Mouse (Mus musculus): ENCODE results near the gene Slc4a7. TPM values are rescaled to one million over a fixed set of nuclear protein-coding genes. Genes with fewer than 3 reads are reported as not detected.
"Not testable (repeated sequence)": the region's sequence is repeated elsewhere in the genome, so short reads cannot be mapped to it uniquely, and the experiment has no call there.

Slc4a7 gene
- total RNA-seq, 4 experiments from 2014 or later = 40.3 to 55.4 (median 48.3) TPM

DNA sequence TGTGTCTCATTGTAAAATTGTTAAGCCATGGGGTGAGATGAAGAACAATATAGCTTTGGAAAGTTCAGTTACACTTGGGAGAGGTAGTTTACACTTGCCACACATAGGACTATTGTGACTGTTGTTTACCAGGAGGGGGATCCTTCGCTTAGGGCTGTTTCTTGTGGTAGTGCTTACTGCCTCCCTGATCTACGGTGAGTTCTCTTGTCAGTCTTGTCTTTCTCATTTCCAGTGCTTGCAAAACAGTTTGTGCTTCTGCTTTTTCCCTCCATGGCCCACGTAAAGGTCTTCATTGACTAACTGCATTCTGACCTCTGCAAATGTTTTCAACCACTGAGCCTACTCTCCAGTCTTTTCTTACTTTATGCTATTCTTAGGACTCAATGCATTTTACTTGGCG, 98.3 kb downstream of the Slc4a7 start:
- DNase-seq (ENCODE audit: low spot score in 2 of 2) = no peak

DNA sequence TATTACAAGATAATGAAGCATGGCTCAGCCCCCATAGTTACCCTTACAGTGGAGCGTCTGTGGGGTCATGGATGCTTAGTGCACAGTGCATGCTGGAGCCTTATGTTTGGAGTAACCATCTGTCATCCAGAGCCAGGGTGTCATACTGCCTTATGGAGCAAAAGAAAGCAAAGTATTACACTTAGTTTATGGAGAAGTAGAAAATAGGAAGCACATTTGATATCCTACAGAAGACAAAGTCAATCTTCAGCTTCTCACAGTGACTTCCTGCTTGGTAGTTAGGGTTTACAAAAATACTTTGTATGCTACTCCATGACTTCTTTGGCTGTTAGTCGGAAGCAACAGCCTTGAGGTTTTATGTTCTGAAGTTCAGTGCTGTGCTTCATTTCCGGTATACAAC, 98.7 kb downstream of the Slc4a7 start:
- DNase-seq (ENCODE audit: low spot score in 2 of 2) = no peak

DNA sequence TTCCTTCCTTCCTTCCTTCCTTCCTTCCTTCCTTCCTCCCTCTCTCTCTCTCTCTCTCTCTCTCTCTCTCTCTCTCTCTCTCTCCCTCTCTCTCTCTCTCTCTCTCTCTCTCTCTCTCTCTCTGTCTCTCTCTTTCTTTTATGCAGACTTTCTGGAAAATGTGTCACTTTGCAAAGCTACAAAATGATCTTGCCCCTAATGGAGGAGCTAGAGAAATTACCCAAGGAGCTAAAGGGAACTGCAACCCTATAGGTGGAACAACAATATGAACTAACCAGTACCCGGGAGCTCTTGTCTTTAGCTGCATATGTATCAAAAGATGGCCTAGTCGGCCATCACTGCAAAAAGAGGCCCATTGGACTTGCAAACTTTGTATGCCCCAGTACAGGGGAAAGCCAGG, 101.0 kb downstream of the Slc4a7 start, which contains the start of gene Nek10:
Gene Nek10, plus strand, starts transcription at position 301 of the 400 bp plus-strand sequence.
- not testable (repeated sequence) for DNase-seq (ENCODE audit: low spot score in 2 of 2)

DNA sequence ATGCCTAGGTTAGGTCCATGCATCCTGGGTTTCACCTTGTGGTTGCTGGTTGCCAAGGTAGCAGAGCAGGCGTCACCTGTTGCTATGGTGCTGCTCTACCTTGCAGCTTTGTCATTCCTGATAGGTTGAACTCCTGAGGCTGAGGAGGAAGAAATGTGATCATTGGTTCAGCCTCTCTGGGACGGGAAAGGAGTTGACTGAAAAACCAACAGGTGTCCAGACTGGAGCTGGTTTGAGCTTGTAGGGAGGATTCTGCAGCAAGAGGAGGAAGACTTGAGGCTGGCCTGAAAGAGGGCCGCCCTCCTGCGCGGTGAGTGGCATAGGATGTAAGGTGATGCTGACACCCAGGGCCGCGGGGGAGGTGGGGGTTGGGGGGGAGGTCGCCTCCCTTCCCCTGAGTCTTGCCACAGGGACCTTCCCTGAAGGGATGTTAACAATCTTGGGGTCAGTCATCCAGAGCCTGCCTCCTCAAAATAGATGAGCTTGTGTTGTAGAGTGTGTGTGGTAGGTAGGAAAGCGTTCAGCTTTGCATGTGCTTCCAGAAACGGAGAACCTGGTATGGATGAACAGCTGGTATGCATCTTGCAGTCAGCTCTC, 101.9 kb downstream of the Slc4a7 start:
- DNase-seq (ENCODE audit: low spot score in 2 of 2) = peak; percentile 37 to 54

DNA sequence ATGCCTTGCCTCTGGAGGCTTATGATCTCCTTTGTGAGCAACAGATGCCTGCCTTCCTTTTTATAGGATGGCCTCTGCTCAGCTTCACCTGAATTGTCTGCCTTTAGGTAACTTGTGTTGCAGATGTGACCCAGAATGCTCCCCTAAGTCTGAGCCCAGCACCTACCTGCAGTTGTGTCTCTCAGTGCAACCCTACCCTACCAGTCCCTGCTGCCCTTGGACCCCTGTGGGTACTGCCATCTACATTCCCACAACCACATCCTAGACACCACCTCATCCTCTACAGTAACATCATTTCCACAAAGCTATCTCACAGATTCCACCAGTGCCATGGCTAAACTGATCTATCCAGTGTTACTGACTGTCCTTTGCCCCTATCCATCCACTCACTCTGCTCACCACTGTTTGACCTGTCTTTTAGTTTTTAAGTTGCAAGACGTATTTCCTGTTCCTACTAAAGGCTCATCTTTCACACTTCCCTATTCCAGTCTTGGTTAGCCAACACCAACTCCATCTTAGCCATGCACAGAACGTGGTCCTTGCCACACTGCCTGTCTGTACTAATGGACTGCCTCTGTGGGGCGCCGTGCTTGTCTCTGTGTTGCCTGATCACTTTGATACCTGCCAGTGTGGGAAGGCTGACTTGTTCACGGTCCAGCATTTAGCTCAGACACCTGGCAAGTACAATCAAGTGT, 102.6 kb downstream of the Slc4a7 start:
- DNase-seq (ENCODE audit: low spot score in 2 of 2) = no peak

DNA sequence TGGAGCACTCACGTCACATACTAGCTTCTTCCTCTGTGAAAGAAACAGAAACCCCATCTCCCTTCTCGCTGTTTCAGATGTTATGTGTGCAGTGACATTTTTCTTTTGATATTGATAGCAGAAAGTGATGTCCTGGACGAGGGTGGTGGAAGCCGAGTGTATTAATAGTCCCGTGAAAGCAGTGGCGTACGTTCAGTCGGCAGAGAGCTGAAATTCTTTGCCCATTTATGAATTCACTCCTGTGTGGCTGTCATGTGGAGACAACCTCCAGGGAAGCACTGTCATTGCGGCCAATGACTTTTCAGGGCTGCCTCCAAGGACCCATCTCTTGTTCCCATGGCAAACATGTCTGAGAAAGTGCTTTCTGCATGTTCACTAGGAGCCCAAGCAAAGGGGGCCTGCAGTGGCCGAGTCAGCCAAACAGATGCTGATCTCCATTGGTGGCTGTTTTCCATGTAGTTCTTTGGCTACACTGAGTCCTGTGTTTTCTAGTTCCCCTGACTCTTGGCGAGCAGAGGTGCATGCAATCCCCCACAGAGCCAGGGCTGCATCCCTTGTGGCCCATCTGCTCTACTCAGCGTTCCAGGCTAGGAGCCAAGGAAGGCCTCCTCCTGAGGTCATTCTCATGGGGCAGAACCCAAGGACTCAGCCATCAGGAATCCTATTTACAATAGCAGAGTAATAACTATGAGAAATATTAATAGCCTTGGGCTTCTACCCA, 130.6 kb downstream of the Slc4a7 start:
- peak; percentile 57 to 68 for DNase-seq (ENCODE audit: low spot score in 2 of 2)

DNA sequence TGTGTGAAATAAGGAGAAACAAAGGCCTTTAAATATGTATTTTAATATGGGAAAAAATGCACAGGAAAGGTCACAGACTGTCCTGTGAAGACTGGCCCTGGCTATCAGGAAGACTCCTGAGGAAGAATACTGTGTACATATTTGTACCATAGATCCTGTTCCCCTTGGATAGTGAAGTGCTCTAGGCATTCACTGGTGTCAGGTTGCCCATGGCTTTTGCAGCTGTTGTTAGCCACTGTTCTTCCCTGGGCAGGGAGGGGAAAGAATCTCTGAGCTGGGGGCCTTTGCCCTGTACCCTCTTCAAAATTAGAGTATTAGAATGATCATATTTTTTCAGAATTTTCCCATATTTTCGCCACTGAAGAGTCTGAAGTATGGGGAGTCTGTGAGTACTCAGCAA, 131.4 kb downstream of the Slc4a7 start:
- no peak for DNase-seq (ENCODE audit: low spot score in 2 of 2)

DNA sequence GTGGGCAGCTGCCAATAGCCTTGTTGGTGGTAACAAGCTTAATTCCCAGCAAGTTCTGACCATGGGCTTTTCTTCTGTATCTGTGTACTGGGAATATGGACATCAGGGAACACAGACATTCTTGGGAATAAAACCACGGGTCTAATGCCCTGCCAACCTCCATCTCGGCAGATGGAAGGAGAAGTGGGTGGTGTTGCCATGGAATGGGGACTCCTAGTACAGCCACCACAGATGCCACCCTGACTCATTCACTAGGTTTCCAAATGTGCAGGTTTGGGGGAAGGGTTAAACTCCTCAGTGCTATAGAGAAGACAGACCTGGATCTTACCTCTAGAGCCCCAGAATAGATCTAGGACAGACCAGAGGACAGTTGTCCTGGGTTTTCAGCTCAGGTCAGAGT, 132.2 kb downstream of the Slc4a7 start:
- DNase-seq (ENCODE audit: low spot score in 2 of 2) = peak; percentile 56 to 61

DNA sequence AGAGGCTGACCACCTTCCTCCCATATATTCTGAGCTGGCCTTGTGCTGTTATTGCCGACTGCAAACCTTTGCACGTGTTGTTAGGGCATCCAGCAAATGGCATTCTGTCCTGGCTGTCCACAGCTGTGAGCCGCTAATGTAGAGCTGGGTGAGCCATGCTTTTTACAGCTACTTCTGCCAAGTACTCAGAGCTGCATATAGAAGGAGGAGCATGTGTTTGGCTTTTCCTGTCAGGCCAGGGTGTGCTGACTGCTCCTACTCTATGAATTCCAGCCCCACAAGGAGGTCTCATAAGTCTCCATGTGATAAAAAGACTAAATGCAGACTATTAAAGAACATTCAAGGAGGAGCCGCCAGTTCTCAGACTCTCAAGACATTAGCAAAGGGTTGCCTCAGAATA, 135.5 kb downstream of the Slc4a7 start:
- DNase-seq (ENCODE audit: low spot score in 2 of 2) = no peak

DNA sequence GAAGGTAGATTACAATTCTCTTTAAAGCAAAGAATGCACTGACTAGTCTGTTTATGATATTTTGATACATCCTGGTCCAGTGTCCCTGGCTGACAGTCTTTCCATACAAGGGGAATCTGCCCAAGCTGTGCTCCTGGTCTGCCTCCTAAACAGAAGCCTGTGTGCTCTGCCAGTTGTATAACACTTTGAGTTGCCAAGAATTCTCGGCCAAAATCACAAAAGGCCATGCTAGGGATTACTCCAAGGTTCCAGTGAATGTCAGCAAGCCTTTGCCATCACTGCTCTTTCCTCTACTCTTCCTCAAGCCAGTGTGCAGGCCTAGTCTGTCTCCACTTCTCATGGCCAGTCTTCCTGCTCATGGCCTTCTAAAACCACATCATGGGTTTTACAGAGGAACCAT, 136.0 kb downstream of the Slc4a7 start:
- DNase-seq (ENCODE audit: low spot score in 2 of 2) = no peak

DNA sequence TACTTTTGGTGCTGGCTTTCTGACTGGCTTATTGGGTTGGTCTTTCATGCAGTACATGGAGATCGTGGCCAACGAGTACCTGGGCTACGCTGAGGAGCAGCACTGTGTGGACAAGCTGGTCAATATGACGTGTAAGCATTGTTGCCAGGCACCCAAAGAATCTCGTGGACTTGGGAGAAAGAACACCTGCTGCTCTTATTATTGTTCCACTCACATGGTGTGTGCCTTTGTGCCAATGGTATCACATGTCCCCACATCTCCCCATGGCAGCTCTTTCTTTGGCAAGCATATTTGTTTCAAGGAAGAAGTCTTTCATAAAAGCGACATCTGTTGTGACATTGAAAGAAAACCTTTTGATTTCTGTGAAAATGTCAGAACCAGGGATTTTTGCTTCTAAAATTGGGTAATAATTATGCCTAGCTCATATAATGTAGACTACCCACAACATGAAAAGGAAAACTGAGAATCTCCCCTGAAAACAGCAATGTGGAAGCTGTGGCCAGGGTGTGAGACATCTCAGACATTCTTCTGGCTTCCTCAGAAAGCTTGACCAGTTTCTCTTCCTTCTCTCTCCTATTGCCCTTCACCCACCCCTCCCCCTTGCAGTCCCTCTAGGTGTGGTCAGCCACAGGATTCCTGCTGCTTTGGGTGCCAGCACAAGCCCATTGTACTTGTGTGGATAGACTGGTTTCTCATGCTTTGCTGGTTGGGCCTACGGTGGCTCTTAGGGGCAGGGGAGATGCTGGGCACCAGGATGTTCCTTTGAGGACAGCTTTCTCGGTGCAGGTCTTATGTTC, 140.9 kb downstream of the Slc4a7 start:
- DNase-seq (ENCODE audit: low spot score in 2 of 2) = peak; percentile 25 to 43

Other genes starting within 250 kb of the Slc4a7 start
- gene Nek10, start 101.1 kb downstream of the Slc4a7 start, total RNA-seq (2022) = 1 to 10 TPM; 4.0 to 5.3 (median 4.6) TPM

All from layer of hippocampus, adult 8-10 months (tissue).